Mouse (Mus musculus) MEL (cell line): ENCODE data around the gene Naif1. TPM values are rescaled to one million over a fixed set of nuclear protein-coding genes. Genes with fewer than 3 reads are reported as not detected.
A peak's percentile ranks its signal among the peaks of the same experiment; 100 is the strongest.

Experiments used
- DNase-seq: peaks from one replicate; pipeline ENCODE4 v3.0.0; 2011; ENCODE audit warnings: low read depth, low spot score
- H3K27ac ChIP-seq: 2 replicates; pipeline ENCODE4 v1.5.1; 2012; ENCODE audit warnings: low read depth, mild to moderate bottlenecking, control low read depth, low read length, moderate library complexity; ENCODE audit not compliant: control insufficient read depth
- H3K27me3 ChIP-seq, 2 experiments: fragments of 150-350 bp in 1 of 2; sonication (generic) in 1 of 2; 2 replicates each; pipeline ENCODE4 v1.6.1; 2012; ENCODE audit warnings: low read length in 2 of 2, mild to moderate bottlenecking in 2 of 2, improper control_type of control experiment in 1 of 2, moderate library complexity in 1 of 2; ENCODE audit not compliant: insufficient read depth in 2 of 2, control insufficient read depth in 1 of 2
- H3K36me3 ChIP-seq, 2 experiments: 2 replicates each; pipeline ENCODE4 v1.6.1; 2012 to 2014; ENCODE audit warnings: low read length in 2 of 2, improper control_type of control experiment in 1 of 2, inconsistent platforms in 1 of 2, mild to moderate bottlenecking in 1 of 2; ENCODE audit not compliant: insufficient read depth in 2 of 2, control insufficient read depth in 1 of 2
- H3K4me1 ChIP-seq, 2 experiments: fragments of 150-350 bp in 1 of 2; sonication (generic) in 1 of 2; 2 replicates each; pipeline ENCODE4 v1.6.1; 2012; ENCODE audit warnings: low read length in 2 of 2, improper control_type of control experiment in 1 of 2, mild to moderate bottlenecking in 1 of 2; ENCODE audit not compliant: insufficient read depth in 2 of 2, control insufficient read depth in 1 of 2
- H3K4me3 ChIP-seq, 2 experiments: fragments of 150-350 bp in 1 of 2; sonication (generic) in 1 of 2; 2 replicates each; pipeline ENCODE4 v1.5.1; 2012; ENCODE audit warnings: low read depth in 2 of 2, low read length in 2 of 2, mild to moderate bottlenecking in 2 of 2, moderate library complexity in 2 of 2, control low read depth in 1 of 2, improper control_type of control experiment in 1 of 2; ENCODE audit not compliant: control insufficient read depth in 1 of 2, insufficient read depth in 1 of 2
- H3K79me2 ChIP-seq: 2 replicates; pipeline ENCODE4 v1.6.1; 2012; ENCODE audit warnings: mild to moderate bottlenecking, low read length, moderate library complexity; ENCODE audit not compliant: control insufficient read depth, poor library complexity, insufficient read depth
- H3K9ac ChIP-seq: 2 replicates; pipeline ENCODE4 v1.6.1; 2012; ENCODE audit warnings: low read depth, mild to moderate bottlenecking, control low read depth, low read length, moderate library complexity; ENCODE audit not compliant: control insufficient read depth, poor library complexity, severe bottlenecking
- H3K9me3 ChIP-seq: fragments of 150-350 bp; sonication (generic); replicated peaks from 2 replicates; pipeline ENCODE4 v1.6.1; 2012; ENCODE audit warnings: mild to moderate bottlenecking, low read length, improper control_type of control experiment, moderate library complexity; ENCODE audit not compliant: insufficient read depth
- CHD1 ChIP-seq: IDR thresholded peaks from 2 replicates; pipeline ENCODE4 v1.6.1; 2012; ENCODE audit warnings: low read depth, mild to moderate bottlenecking, inconsistent platforms, low read length, improper control_type of control experiment
- CTCF ChIP-seq, 3 experiments: IDR thresholded peaks in 2 of 3; conservative IDR thresholded peaks in 1 of 3; 2 replicates each; pipeline ENCODE4 v1.5.1; 2011 to 2012; ENCODE audit warnings: low read length in 3 of 3, low read depth in 2 of 3, mild to moderate bottlenecking in 2 of 3, improper control_type of control experiment in 1 of 3, inconsistent platforms in 1 of 3, mixed read lengths in 1 of 3, moderate library complexity in 1 of 3; ENCODE audit not compliant: control insufficient read depth in 1 of 3, insufficient read depth in 1 of 3, poor library complexity in 1 of 3, severe bottlenecking in 1 of 3
- EP300 ChIP-seq, 2 experiments: IDR thresholded peaks; 2 replicates each; pipeline ENCODE4 v1.6.1; 2011; ENCODE audit warnings: improper control_type of control experiment in 2 of 2, low read length in 2 of 2, low read depth in 1 of 2, mild to moderate bottlenecking in 1 of 2
- ETS1 ChIP-seq: IDR thresholded peaks from 2 replicates; pipeline ENCODE4 v1.6.1; 2012; ENCODE audit warnings: low read depth, mild to moderate bottlenecking, inconsistent platforms, low read length, improper control_type of control experiment, moderate library complexity
- GABPA ChIP-seq: IDR thresholded peaks from 2 replicates; pipeline ENCODE4 v1.6.1; 2012; ENCODE audit warnings: low read depth, mild to moderate bottlenecking, inconsistent platforms, low read length, improper control_type of control experiment, moderate library complexity
- GATA1 ChIP-seq: IDR thresholded peaks from 2 replicates; pipeline ENCODE4 v1.6.1; 2011; ENCODE audit warnings: low read depth, low read length, improper control_type of control experiment
- JUND ChIP-seq: IDR thresholded peaks from 2 replicates; pipeline ENCODE4 v1.6.1; 2011; ENCODE audit warnings: low read depth, mild to moderate bottlenecking, improper control_type of control experiment, low read length
- KAT2A ChIP-seq: conservative IDR thresholded peaks from 2 replicates; pipeline ENCODE4 v1.6.1; 2012; ENCODE audit warnings: low read depth, low read length, improper control_type of control experiment, inconsistent platforms
- MAFK ChIP-seq: IDR thresholded peaks from 2 replicates; pipeline ENCODE4 v1.6.1; 2011; ENCODE audit warnings: low read depth, mild to moderate bottlenecking, low read length, improper control_type of control experiment, borderline replicate concordance
- MAZ ChIP-seq: IDR thresholded peaks from 2 replicates; pipeline ENCODE4 v1.6.1; 2012; ENCODE audit warnings: low read depth, mild to moderate bottlenecking, inconsistent platforms, low read length, improper control_type of control experiment
- MEF2A ChIP-seq: IDR thresholded peaks from 2 replicates; pipeline ENCODE4 v1.6.1; 2014; ENCODE audit warnings: low read depth, mild to moderate bottlenecking, inconsistent platforms, low read length, improper control_type of control experiment; ENCODE audit not compliant: poor library complexity, insufficient replicate concordance, severe bottlenecking; ENCODE audit errors: extremely low read depth
- MXI1 ChIP-seq: IDR thresholded peaks from 2 replicates; pipeline ENCODE4 v1.6.1; 2011; ENCODE audit warnings: mild to moderate bottlenecking, low read depth, low read length, improper control_type of control experiment
- MYB ChIP-seq: IDR thresholded peaks from 2 replicates; pipeline ENCODE4 v1.6.1; 2011; ENCODE audit warnings: mild to moderate bottlenecking, low read depth, low read length, improper control_type of control experiment
- MYC ChIP-seq: IDR thresholded peaks from 2 replicates; pipeline ENCODE4 v1.6.1; 2011; ENCODE audit warnings: low read depth, mild to moderate bottlenecking, low read length, improper control_type of control experiment, moderate library complexity
- POLR2AphosphoS2 ChIP-seq: IDR thresholded peaks from 2 replicates; pipeline ENCODE4 v1.6.1; 2011; ENCODE audit warnings: low read length, improper control_type of control experiment
- POLR2AphosphoS5 ChIP-seq: IDR thresholded peaks from 2 replicates; pipeline ENCODE4 v1.6.1; 2012; ENCODE audit warnings: low read depth, borderline replicate concordance, mild to moderate bottlenecking, inconsistent platforms, low read length, moderate library complexity, mixed read lengths
- RAD21 ChIP-seq: IDR thresholded peaks from 2 replicates; pipeline ENCODE4 v1.6.1; 2011; ENCODE audit warnings: mild to moderate bottlenecking, low read depth, low read length, improper control_type of control experiment
- RCOR1 ChIP-seq: IDR thresholded peaks from 2 replicates; pipeline ENCODE4 v1.6.1; 2012; ENCODE audit warnings: low read depth, mild to moderate bottlenecking, inconsistent platforms, low read length, improper control_type of control experiment
- SIN3A ChIP-seq: IDR thresholded peaks from 2 replicates; pipeline ENCODE4 v1.6.1; 2012; ENCODE audit warnings: low read length, improper control_type of control experiment, inconsistent platforms
- SMC3 ChIP-seq: IDR thresholded peaks from 2 replicates; pipeline ENCODE4 v1.6.1; 2011; ENCODE audit warnings: low read depth, low read length, improper control_type of control experiment
- TAL1 ChIP-seq: IDR thresholded peaks from 2 replicates; pipeline ENCODE4 v1.6.1; 2012; ENCODE audit warnings: mild to moderate bottlenecking, inconsistent platforms, low read length, moderate library complexity, mixed read lengths
- TBP ChIP-seq: IDR thresholded peaks from 2 replicates; pipeline ENCODE4 v1.8.0; 2011; ENCODE audit warnings: low read depth, low read length, improper control_type of control experiment
- UBTF ChIP-seq: IDR thresholded peaks from 2 replicates; pipeline ENCODE4 v1.6.1; 2012; ENCODE audit warnings: low read depth, mild to moderate bottlenecking, inconsistent platforms, low read length, improper control_type of control experiment, moderate library complexity, borderline replicate concordance; ENCODE audit not compliant: insufficient read depth
- ZMIZ1 ChIP-seq: IDR thresholded peaks from 2 replicates; pipeline ENCODE4 v1.6.1; 2012; ENCODE audit warnings: low read depth, mild to moderate bottlenecking, inconsistent platforms, low read length, improper control_type of control experiment, moderate library complexity
- ZNF384 ChIP-seq: IDR thresholded peaks from 2 replicates; pipeline ENCODE4 v1.6.1; 2012; ENCODE audit warnings: low read depth, mild to moderate bottlenecking, inconsistent platforms, low read length, improper control_type of control experiment
- polyA plus RNA-seq, 2 experiments: library from polyadenylated mRNA; stranded (reverse) in 1 of 2; unstranded in 1 of 2; fragments of >175 nt in 1 of 2; fragments of >200 nt in 1 of 2; gene quantifications; 2 replicates each; pipeline versions ENCODE4 v1.2.1 to v1.2.4; 2012; ENCODE audit warnings: low replicate concordance in 2 of 2, low read depth in 1 of 2; ENCODE audit not compliant: insufficient read length in 2 of 2, insufficient read depth in 1 of 2, missing spikeins in 1 of 2
- total RNA-seq: library from RNA; depleted of rRNA; stranded (reverse); fragments of 300-350 nt; gene quantifications from 2 replicates; pipeline ENCODE4 v1.2.3, GENCODE M21; 2012

Gene Naif1
- total and polyA plus RNA-seq, 3 experiments: 4.9 to 8.5 TPM; not detected in 1

GRCm38 (mm10) chr2:32429215-32429891 is 20.9 kb upstream of the Naif1 start:
- peak; percentile 28 for DNase-seq
- TF ChIP-seq MXI1 (no peak), TAL1 (no peak), MAFK (no peak), EP300 (IDR thresholded peaks at IDR 0.05; ENCODE audit: low read depth in 1 of 2, low read length in 2 of 2) (no peak), MYB (no peak), ZNF384 (no peak), JUND (no peak), KAT2A (no peak), SIN3A (no peak), ZMIZ1 (no peak), MEF2A (no peak), MAZ (no peak), CHD1 (no peak), ETS1 (no peak), CTCF (IDR thresholded peaks at IDR 0.05 in 2 of 3, conservative IDR thresholded peaks at IDR 0.05 in 1 of 3; ENCODE audit: control insufficient read depth in 1 of 3, insufficient read depth in 1 of 3, low read depth in 2 of 3, low read length in 3 of 3, poor library complexity in 1 of 3, severe bottlenecking in 1 of 3) (no peak), GATA1 (no peak)
- peaks cover 12 to 17% of the 10 kb centered on the region in 2 experiments; a peak in 3 of 4 replicates for H3K4me1 ChIP-seq
- no peak overlapping the region for H3K27ac ChIP-seq
- no peaks in the 10 kb centered on the region for H3K27me3 ChIP-seq
- no peak overlapping the region for H3K9ac ChIP-seq
- H3K4me3 ChIP-seq: no peak overlapping the region
- no peaks in the 10 kb centered on the region for H3K9me3 ChIP-seq
- peaks cover 18% of the 10 kb centered on the region for H3K79me2 ChIP-seq
- H3K36me3 ChIP-seq: peaks cover 2 to 8% of the 10 kb centered on the region in 2 experiments; a peak in 3 of 4 replicates

DNA sequence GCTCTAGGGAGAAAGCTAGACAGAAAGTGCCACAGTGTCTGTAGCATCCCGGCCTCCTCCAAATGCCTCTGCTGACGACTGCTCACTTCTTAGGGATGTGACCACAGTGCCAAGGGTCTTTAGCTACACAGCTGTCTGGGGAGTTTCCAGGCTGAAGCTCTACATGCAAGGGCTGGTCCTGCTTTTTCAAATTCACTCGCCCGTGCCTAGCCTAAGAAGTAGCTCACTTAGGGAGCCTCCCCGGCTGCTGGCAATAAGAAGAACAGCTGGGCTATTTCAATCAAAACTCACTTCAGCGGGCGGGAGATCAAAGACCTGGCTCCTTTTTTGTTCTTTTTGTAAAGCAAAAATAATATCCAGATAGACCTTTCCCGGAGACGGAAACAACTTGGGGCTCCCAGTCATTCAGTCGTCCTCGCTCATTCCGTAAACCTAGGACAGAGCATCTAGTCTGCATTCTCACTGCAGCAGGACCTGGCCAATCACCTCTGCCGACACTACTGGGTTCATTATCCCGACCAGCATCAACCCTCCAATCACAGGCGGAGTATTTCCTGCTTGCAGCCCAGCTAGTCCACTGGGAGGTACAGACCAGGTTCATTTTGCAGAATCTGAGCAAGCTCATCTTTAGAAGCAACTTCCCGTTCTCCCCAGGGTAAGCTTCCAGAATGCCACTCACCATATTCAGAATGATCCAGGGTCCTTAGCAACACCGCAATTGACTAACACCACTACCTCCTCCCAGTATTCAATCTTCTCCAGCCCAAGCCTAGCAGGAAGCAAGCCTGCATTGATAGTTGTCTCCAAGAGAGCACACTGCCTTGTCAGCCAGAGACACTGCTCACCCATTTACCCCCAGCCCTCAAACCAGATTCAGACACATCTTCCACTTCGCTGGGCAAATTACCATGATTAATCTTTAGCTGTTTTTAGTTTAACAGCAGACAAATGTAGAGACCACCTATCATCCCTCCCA is 19.3 kb upstream of the Naif1 start:
- TF ChIP-seq SIN3A (no peak), ZMIZ1 (no peak), TAL1 (no peak), KAT2A (no peak), ZNF384 (no peak), UBTF (no peak), RCOR1 (no peak), TBP (no peak), POLR2AphosphoS5 (no peak), MEF2A (no peak), RAD21 (no peak), MAFK (no peak), JUND (no peak), CHD1 (no peak), POLR2AphosphoS2 (no peak), GATA1 (no peak), GABPA (no peak), MYC (no peak), SMC3 (no peak)
- H3K9me3 ChIP-seq: no peaks in the 10 kb centered on the region
- peaks cover 0 to 2% of the 10 kb centered on the region in 2 experiments; a peak in 1 of 4 replicates for H3K36me3 ChIP-seq
- no peak overlapping the region for H3K9ac ChIP-seq
- no peak for DNase-seq
- peaks cover 3 to 7% of the 10 kb centered on the region in 2 experiments; a peak in 2 of 4 replicates for H3K4me1 ChIP-seq
- H3K27me3 ChIP-seq: no peaks in the 10 kb centered on the region
- peaks cover 20% of the 10 kb centered on the region for H3K79me2 ChIP-seq
- no peak overlapping the region for H3K4me3 ChIP-seq
- H3K27ac ChIP-seq: no peak overlapping the region
